ENCODE assay signal across 8 mouse cellular contexts in genomic region chr8:8657692-8658355, GRCm38 (mm10). TPM values are rescaled to one million over a fixed set of nuclear protein-coding genes. Genes with fewer than 3 reads are reported as not detected.
DNase-seq lines count a peak whose midpoint lies in the region; ATAC-seq and TF ChIP-seq lines count a peak whose summit lies in the region.

No protein-coding gene starts in this region.

- DNase-seq in gastrocnemius, adult 2 months = no peak
- DNase-seq in gastrocnemius, postnatal 14 days = no peak
- peak; percentile 24 for DNase-seq in brain, adult 2 months (ENCODE audit: low read depth, low spot score)
- DNase-seq in heart, postnatal 0 days (ENCODE audit: low spot score) = no peak
- DNase-seq in midbrain, embryonic 11.5 days (ENCODE audit: low spot score, missing footprints) = peak; percentile 91
- no peak for DNase-seq in thymus, postnatal 25 days
- DNase-seq in right cerebral cortex, postnatal 14 days = no peak

- no peak for TF ChIP-seq CTCF in gastrocnemius, adult 2 months (IDR thresholded peaks at IDR 0.05)
- no peak for TF ChIP-seq CTCF in heart, postnatal 0 days (IDR thresholded peaks at IDR 0.05; ENCODE audit: low read depth)

- 59% methylated on average over 5 of the region's 5 CpGs for WGBS in heart, postnatal 0 days
- WGBS in midbrain, embryonic 11.5 days = 6% methylated on average over 5 of the region's 5 CpGs

- no peaks in the 10 kb centered on the region for H3K27me3 ChIP-seq in heart, postnatal 0 days (ENCODE audit: control insufficient read depth, insufficient read depth, low read length)
- peaks cover 42% of the 10 kb centered on the region for H3K27me3 ChIP-seq in midbrain, embryonic 11.5 days (ENCODE audit: control insufficient read depth, insufficient read depth, low read length)

- intact Hi-C loops in gastrocnemius, adult 2 months (cut with DNase I) = no loop called here
- intact Hi-C loops in gastrocnemius, postnatal 14 days (cut with DNase I; ENCODE audit: low total_unique reads) = no loop called here

- H3K27ac ChIP-seq in gastrocnemius, adult 2 months = peak overlapping the region; percentile 31
- no peak overlapping the region for H3K27ac ChIP-seq in heart, postnatal 0 days (ENCODE audit: low read depth)
- no peak overlapping the region for H3K27ac ChIP-seq in midbrain, embryonic 11.5 days (ENCODE audit: low read depth, low read length)

- H3K4me1 ChIP-seq in heart, postnatal 0 days (ENCODE audit: control insufficient read depth, insufficient read depth) = no peaks in the 10 kb centered on the region
- H3K4me1 ChIP-seq in midbrain, embryonic 11.5 days (ENCODE audit: control insufficient read depth, insufficient read depth, low read length) = peaks cover 54% of the 10 kb centered on the region

- peak overlapping the region; percentile 40; the same call in 1 of the 2 replicates for H3K9ac ChIP-seq in heart, postnatal 0 days (replicated peaks; ENCODE audit: low read depth, low read length)
- peak overlapping the region; percentile 45; the same call in 1 of the 2 replicates for H3K9ac ChIP-seq in midbrain, embryonic 11.5 days (ENCODE audit: low read length)

- TF ChIP-seq EP300 in heart, postnatal 0 days (IDR thresholded peaks at IDR 0.05; ENCODE audit: low read depth) = no peak

- H3K9me3 ChIP-seq in heart, postnatal 0 days (replicated peaks; ENCODE audit: control insufficient read depth, low read length) = no peaks in the 10 kb centered on the region
- no peaks in the 10 kb centered on the region for H3K9me3 ChIP-seq in midbrain, embryonic 11.5 days (ENCODE audit: control insufficient read depth, low read length)

- peak overlapping the region; percentile 96 for H3K4me2 ChIP-seq in heart, postnatal 0 days (ENCODE audit: low read depth, low read length)
- H3K4me2 ChIP-seq in midbrain, embryonic 11.5 days = peak overlapping the region; percentile 92

- no peaks in the 10 kb centered on the region for H3K36me3 ChIP-seq in heart, postnatal 0 days (replicated peaks; ENCODE audit: control insufficient read depth, insufficient read depth, low read length)
- no peaks in the 10 kb centered on the region for H3K36me3 ChIP-seq in midbrain, embryonic 11.5 days (ENCODE audit: control insufficient read depth, insufficient read depth, low read length)

- ATAC-seq in heart, postnatal 0 days (ENCODE audit: insufficient read depth, low read depth) = no peak
- ATAC-seq in midbrain, embryonic 11.5 days (ENCODE audit: low FRiP score) = no peak
- ATAC-seq in inflammation-experienced regulatory T-cells, adult 6 months = no peak

- peak overlapping the region; percentile 82 for H3K4me3 ChIP-seq in gastrocnemius, adult 2 months
- H3K4me3 ChIP-seq in heart, postnatal 0 days (ENCODE audit: low read depth, low read length) = peak overlapping the region; percentile 79
- peak overlapping the region; percentile 80 for H3K4me3 ChIP-seq in midbrain, embryonic 11.5 days (ENCODE audit: low read depth, low read length)

RNA-seq across cellular contexts. Expression of gene Efnb2, which starts 3.2 kb away (rescaled TPM):
- total RNA-seq in gastrocnemius, adult 2 months (2021) = 1 to 10 TPM; 5.7 to 6.6 TPM
- 10 to 100 TPM; 11.8 to 13.0 TPM for total RNA-seq in gastrocnemius, postnatal 14 days (2021)
- total RNA-seq in heart, postnatal 0 days (2014; rRNA removed; ENCODE audit: low replicate concordance) = 13.8 and 16.9 TPM in 2 replicates
- polyA plus RNA-seq in heart, postnatal 0 days (2015; fragmentation: Nextera tagmentation; extraction: Ambion mirVana) = 6.2 and 6.8 TPM in 2 replicates
- 15.5 and 18.3 TPM in 2 replicates for polyA plus RNA-seq in midbrain, embryonic 11.5 days (2014; fragmentation: Nextera tagmentation; extraction: Ambion mirVana)
- under 1 TPM in 2 of 3 experiments, not detected in 1; 0.18 to 0.27 TPM for polyA plus RNA-seq in inflammation-experienced regulatory T-cells, adult 6 months (2017; shearing (Covaris generic))

RNA-seq across cellular contexts. Expression of gene Arglu1, which starts 32.5 kb away (rescaled TPM):
- 10 to 100 TPM; 36.4 to 41.4 TPM for total RNA-seq in gastrocnemius, adult 2 months (2021)
- 10 to 100 TPM; 26.0 to 26.8 TPM for total RNA-seq in gastrocnemius, postnatal 14 days (2021)
- total RNA-seq in heart, postnatal 0 days (2014; rRNA removed; ENCODE audit: low replicate concordance) = 35.7 and 38.6 TPM in 2 replicates
- 62.6 and 68.0 TPM in 2 replicates for polyA plus RNA-seq in heart, postnatal 0 days (2015; fragmentation: Nextera tagmentation; extraction: Ambion mirVana)
- 158 TPM in 2 replicates for polyA plus RNA-seq in midbrain, embryonic 11.5 days (2014; fragmentation: Nextera tagmentation; extraction: Ambion mirVana)
- 100 to 1,000 TPM; 126 to 220 (median 159) TPM for polyA plus RNA-seq in inflammation-experienced regulatory T-cells, adult 6 months (2017; shearing (Covaris generic))

Comparison
In these comparisons a context has a peak if more than half of its experiments do, and no peak if none do; other contexts are left out.
1. DNase-seq: peak in brain, adult 2 months (single experiment) and midbrain, embryonic 11.5 days (single experiment); none in gastrocnemius, adult 2 months (single experiment), gastrocnemius, postnatal 14 days (single experiment), heart, postnatal 0 days (single experiment), thymus, postnatal 25 days (single experiment) and right cerebral cortex, postnatal 14 days (single experiment).
2. Peak in every context shown above with its lines, with median percentiles within 50 percentile points of each other: H3K4me3 ChIP-seq.